Mouse (Mus musculus) embryonic facial prominence, embryonic 14.5 days (tissue): ENCODE data around the gene Add1. TPM values are rescaled to one million over a fixed set of nuclear protein-coding genes. Genes with fewer than 3 reads are reported as not detected.

ENCODE experiments used
- ATAC-seq: fragments of 200-750 bp; cut with Nextera tagmentation; 2 replicates; pipeline ENCODE4 v1.8.0; 2017; ENCODE audit warnings: low read depth, moderate number of reproducible peaks, moderate TSS enrichment
- DNase-seq: peaks from one replicate; pipeline ENCODE4 v3.0.0-alpha.2; 2015; ENCODE audit warnings: low spot score
- H3K27ac ChIP-seq: fragments of 300-500 bp; sonication (generic); replicated peaks from 2 replicates; pipeline ENCODE4 v1.5.1; 2014; ENCODE audit warnings: low read depth, mild to moderate bottlenecking, low read length, moderate library complexity
- H3K27me3 ChIP-seq: fragments of 300-500 bp; sonication (generic); replicated peaks from 2 replicates; pipeline ENCODE4 v1.6.1; 2014; ENCODE audit warnings: low read length; ENCODE audit not compliant: control insufficient read depth, insufficient read depth
- H3K36me3 ChIP-seq: fragments of 300-500 bp; sonication (generic); 2 replicates; pipeline ENCODE4 v1.6.1; 2014; ENCODE audit warnings: low read length, mixed read lengths; ENCODE audit not compliant: control insufficient read depth, insufficient read depth
- H3K4me1 ChIP-seq: fragments of 300-500 bp; sonication (generic); 2 replicates; pipeline ENCODE4 v1.6.1; 2014; ENCODE audit warnings: antibody characterized with exemption, low read length; ENCODE audit not compliant: control insufficient read depth, insufficient read depth
- H3K4me2 ChIP-seq: fragments of 300-500 bp; sonication (generic); 2 replicates; pipeline ENCODE4 v1.6.1; 2014; ENCODE audit warnings: low read depth, mild to moderate bottlenecking, low read length, moderate library complexity, mixed read lengths
- H3K4me3 ChIP-seq: fragments of 300-500 bp; sonication (generic); 2 replicates; pipeline ENCODE4 v1.5.1; 2014; ENCODE audit warnings: low read depth, mild to moderate bottlenecking, low read length
- H3K9ac ChIP-seq: fragments of 300-500 bp; sonication (generic); 2 replicates; pipeline ENCODE4 v1.6.1; 2014; ENCODE audit warnings: low read depth, mild to moderate bottlenecking, low read length, moderate library complexity, mixed read lengths
- H3K9me3 ChIP-seq: fragments of 300-500 bp; sonication (generic); 2 replicates; pipeline ENCODE4 v1.6.1; 2016; ENCODE audit warnings: low read length; ENCODE audit not compliant: control insufficient read depth
- WGBS: fragments of 180-500 bp; shearing (Covaris S2); extraction: QIAGEN DNeasy Blood & Tissue Kit; methylation state at CpG from one replicate; pipeline ENCODE4 v1.1.7; 2014; 5-methylcytosine and 5-hydroxymethylcytosine counted together
- polyA plus RNA-seq: library from polyadenylated mRNA; unstranded; fragments of >200 nt; fragmentation: Nextera tagmentation; extraction: Ambion mirVana; gene quantifications from 2 replicates; pipeline ENCODE4 v1.2.1, GENCODE M21; 2014

Add1 gene
- polyA plus RNA-seq, 1 experiment from 2014 or later: 190 TPM

DNA sequence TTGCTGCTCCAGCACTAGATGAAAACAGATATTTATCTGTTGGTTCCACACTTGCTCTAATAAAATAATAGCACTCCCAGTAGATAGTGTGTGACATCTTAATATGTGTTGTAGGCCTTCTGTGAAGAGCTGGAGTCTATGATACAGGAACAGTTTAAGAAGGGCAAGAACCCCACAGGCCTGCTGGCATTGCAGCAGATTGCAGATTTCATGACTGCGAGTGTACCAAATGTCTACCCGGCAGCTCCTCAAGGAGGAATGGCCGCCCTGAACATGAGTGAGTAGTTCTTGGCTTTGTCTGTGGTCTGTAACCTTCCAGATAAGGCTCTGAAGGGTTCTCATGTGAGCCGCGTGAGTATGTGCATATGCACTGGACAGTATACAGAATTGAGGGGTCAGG is 31.1 kb downstream of the Add1 start:
- H3K27ac ChIP-seq: no peak overlapping the region
- no peaks in the 10 kb centered on the region for H3K27me3 ChIP-seq
- H3K9ac ChIP-seq: no peak overlapping the region
- ATAC-seq: no peak
- H3K36me3 ChIP-seq: peaks cover 74% of the 10 kb centered on the region
- H3K4me1 ChIP-seq: no peaks in the 10 kb centered on the region
- H3K9me3 ChIP-seq: no peaks in the 10 kb centered on the region
- no peak for DNase-seq
- no peak overlapping the region for H3K4me3 ChIP-seq
- no peak overlapping the region for H3K4me2 ChIP-seq
- WGBS: 94% methylated on average over 5 of the region's 5 CpGs

DNA sequence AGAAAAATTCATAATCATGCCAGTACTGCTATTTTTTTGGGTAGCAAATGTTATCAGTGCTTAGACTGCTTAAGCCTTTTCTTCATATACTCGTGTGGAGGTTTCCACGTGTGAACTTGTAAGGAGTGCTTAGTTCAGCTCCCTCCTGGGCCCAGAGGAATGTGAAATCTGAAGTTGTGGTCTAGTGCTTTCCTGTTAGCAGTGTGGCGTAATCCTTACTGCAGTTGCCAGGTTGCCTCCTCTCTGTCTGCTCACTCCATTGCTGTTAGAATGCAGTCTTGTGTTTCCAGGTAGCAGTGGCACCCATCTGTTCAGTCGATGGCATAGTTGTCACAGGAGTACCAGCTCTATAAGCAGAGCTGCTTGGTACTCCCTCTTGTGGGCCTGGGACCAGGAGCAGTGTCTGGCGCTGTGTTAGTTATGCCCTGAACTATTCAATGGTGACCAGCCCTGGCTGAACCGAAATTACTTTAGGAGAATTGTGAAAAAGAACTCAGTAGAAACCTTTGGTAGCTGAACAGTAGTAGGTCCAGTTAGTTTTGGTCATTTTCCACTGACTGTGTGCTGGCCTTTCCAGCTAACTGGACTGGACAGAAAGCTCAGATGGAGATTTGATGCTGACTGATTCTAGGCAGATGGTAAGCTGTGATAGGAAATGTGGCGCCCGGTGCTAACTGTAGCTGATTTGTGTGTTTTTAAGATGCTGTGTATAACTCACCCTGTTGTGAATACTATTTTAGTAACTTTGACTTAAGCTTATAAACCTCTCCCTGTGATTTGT is 33.8 kb downstream of the Add1 start:
- Histone ChIP-seq H3K27ac (no peak overlapping the region), H3K36me3 (peaks cover 83% of the 10 kb centered on the region), H3K9ac (no peak overlapping the region), H3K4me3 (no peak overlapping the region), H3K27me3 (no peaks in the 10 kb centered on the region), H3K9me3 (no peaks in the 10 kb centered on the region), H3K4me2 (no peak overlapping the region), H3K4me1 (no peaks in the 10 kb centered on the region)
- DNase-seq (no peak), ATAC-seq (no peak)
- WGBS: 84% methylated on average over 8 of the region's 8 CpGs

- Histone ChIP-seq H3K9me3 (no peaks in the 10 kb centered on the region), H3K36me3 (peaks cover 82% of the 10 kb centered on the region), H3K27ac (no peak overlapping the region), H3K4me1 (no peaks in the 10 kb centered on the region), H3K27me3 (no peaks in the 10 kb centered on the region), H3K9ac (no peak overlapping the region), H3K4me3 (no peak overlapping the region), H3K4me2 (no peak overlapping the region)
- DNase-seq: no peak
- ATAC-seq: no peak
- 48% methylated on average over 3 of the region's 3 CpGs for WGBS
Observed at GRCm38 (mm10) chr5:34608226-34608625, 34.8 kb downstream of the Add1 start.

GRCm38 (mm10) chr5:34609966-34610365 is 36.5 kb downstream of the Add1 start:
- no peak overlapping the region for H3K27ac ChIP-seq
- no peak overlapping the region for H3K4me3 ChIP-seq
- peaks cover 90% of the 10 kb centered on the region for H3K36me3 ChIP-seq
- no peak for DNase-seq
- H3K4me2 ChIP-seq: no peak overlapping the region
- no peak overlapping the region for H3K9ac ChIP-seq
- H3K4me1 ChIP-seq: no peaks in the 10 kb centered on the region
- H3K27me3 ChIP-seq: no peaks in the 10 kb centered on the region
- H3K9me3 ChIP-seq: no peaks in the 10 kb centered on the region
- ATAC-seq: no peak
- WGBS: 91% methylated on average over 4 of the region's 4 CpGs

- H3K36me3 ChIP-seq: peaks cover 71% of the 10 kb centered on the region
Observed at GRCm38 (mm10) chr5:34632996-34633395, 59.5 kb downstream of the Add1 start.

GRCm38 (mm10) chr5:34633641-34634040 is 60.2 kb downstream of the Add1 start:
- H3K4me2 ChIP-seq: no peak overlapping the region
- H3K36me3 ChIP-seq: peaks cover 71% of the 10 kb centered on the region
- H3K4me1 ChIP-seq: peaks cover 6% of the 10 kb centered on the region
- H3K9ac ChIP-seq: no peak overlapping the region
- H3K9me3 ChIP-seq: no peaks in the 10 kb centered on the region
- DNase-seq: peak; percentile 38
- H3K27me3 ChIP-seq: no peaks in the 10 kb centered on the region
- WGBS: 57% methylated on average over 3 of the region's 4 CpGs
- ATAC-seq: no peak
- H3K27ac ChIP-seq: no peak overlapping the region
- H3K4me3 ChIP-seq: no peak overlapping the region

More at GRCm38 (mm10) chr5:34632996-34633395, 59.5 kb downstream of the Add1 start:
- no peak for DNase-seq
- Histone ChIP-seq H3K9ac (no peak overlapping the region), H3K4me1 (peaks cover 6% of the 10 kb centered on the region), H3K27ac (no peak overlapping the region), H3K27me3 (no peaks in the 10 kb centered on the region), H3K4me2 (no peak overlapping the region), H3K4me3 (no peak overlapping the region), H3K9me3 (no peaks in the 10 kb centered on the region)
- no peak for ATAC-seq
- 96% methylated on average over 2 of the region's 2 CpGs for WGBS

- 86% methylated on average over 13 of the region's 13 CpGs for WGBS
- peaks cover 71% of the 10 kb centered on the region for H3K36me3 ChIP-seq
- H3K4me2 ChIP-seq: no peak overlapping the region
- DNase-seq (no peak), ATAC-seq (no peak)
- no peaks in the 10 kb centered on the region for H3K27me3 ChIP-seq
- peaks cover 6% of the 10 kb centered on the region for H3K4me1 ChIP-seq
- H3K9ac ChIP-seq: no peak overlapping the region
- no peak overlapping the region for H3K27ac ChIP-seq
- no peaks in the 10 kb centered on the region for H3K9me3 ChIP-seq
- H3K4me3 ChIP-seq: no peak overlapping the region
Observed at GRCm38 (mm10) chr5:34634746-34635400, 61.4 kb downstream of the Add1 start.

GRCm38 (mm10) chr5:34635665-34636192 is 62.3 kb downstream of the Add1 start:
- peak overlapping the region; percentile 54 for H3K4me3 ChIP-seq
- peak overlapping the region; percentile 72 for H3K9ac ChIP-seq
- 52% methylated on average over 10 of the region's 10 CpGs for WGBS
- DNase-seq: no peak
- no peaks in the 10 kb centered on the region for H3K27me3 ChIP-seq
- H3K4me1 ChIP-seq: peaks cover 6% of the 10 kb centered on the region
- no peak for ATAC-seq
- no peaks in the 10 kb centered on the region for H3K9me3 ChIP-seq
- H3K4me2 ChIP-seq: peak overlapping the region; percentile 70
- no peak overlapping the region for H3K27ac ChIP-seq
- H3K36me3 ChIP-seq: peaks cover 72% of the 10 kb centered on the region
